Mouse (Mus musculus): ENCODE data around the gene Trim34a.
"Not testable (repeated sequence)": the region's sequence is repeated elsewhere in the genome, so short reads cannot be mapped to it uniquely, and the experiment has no call there.

Gene Trim34a

DNA sequence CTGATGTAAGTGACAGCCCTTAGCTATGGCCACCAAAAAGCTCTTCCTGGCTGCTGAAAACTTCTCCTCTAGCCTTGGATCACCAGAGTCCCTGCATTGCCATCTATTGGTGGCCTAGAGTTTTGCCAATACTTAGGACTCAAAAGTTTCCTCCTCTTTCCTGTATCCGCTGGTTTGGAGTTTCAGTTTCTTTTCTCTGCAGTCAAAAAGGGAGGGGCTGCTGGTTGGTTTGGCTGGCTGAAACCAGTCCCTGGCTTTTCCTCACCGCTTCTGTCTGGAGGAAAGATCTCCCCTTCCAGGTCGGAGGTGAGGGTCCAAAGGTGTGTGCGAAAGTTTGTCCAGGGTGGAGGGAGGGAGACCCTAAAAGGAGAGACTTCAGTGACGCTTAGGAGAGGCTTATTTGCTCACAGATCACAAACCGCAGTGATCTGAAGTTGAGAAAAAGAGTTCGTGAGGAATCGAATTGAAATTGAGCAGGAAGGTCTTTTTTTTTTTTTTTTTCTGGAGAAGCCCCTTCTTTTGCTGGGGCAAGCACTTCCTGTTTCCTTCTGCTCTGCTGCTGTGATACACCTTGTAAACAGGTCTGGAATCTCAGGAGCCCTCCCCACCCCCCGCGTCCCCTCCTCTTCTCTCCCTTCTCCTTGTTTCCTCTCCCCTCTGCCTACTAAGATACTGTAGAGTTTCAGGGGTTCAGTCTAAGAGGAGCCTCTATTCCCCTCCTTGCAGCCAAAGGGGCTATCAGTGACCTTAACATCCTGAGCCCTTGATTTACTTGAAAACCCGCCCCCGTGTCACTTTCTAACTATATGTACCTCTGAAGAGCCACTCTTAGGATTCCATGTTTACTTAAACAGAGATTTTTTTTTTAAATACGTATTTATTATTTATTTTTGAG, at the start of gene Trim34a:
TSS of gene Trim34a (plus strand) at position 171 of the 895 bp plus-strand sequence.
- peak; percentile 17 for DNase-seq

DNA sequence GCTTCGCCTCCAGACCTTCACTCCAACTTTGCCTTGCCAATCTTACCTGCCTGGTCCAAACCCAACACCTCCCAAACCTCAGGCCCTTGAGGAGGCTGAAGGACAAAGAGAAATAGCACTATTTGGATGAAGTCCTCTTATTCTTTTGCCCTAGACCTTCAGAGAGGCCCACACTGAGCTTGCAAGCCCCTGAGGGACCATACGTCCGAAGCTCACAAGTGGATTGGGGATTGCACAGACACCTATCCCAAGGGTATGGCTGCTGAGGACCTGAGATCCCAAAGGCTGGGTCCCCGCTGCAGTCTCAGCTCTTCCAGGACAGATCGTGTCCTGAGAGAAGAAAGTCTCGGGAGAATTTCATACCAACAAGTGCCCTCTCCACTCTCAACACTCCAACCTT, 48.4 kb upstream of the Trim34a start, which contains the start of gene Olfr649:
TSS of gene Olfr649 (minus strand) at position 101 of the 400 bp plus-strand sequence.
- DNase-seq, result no peak

DNA sequence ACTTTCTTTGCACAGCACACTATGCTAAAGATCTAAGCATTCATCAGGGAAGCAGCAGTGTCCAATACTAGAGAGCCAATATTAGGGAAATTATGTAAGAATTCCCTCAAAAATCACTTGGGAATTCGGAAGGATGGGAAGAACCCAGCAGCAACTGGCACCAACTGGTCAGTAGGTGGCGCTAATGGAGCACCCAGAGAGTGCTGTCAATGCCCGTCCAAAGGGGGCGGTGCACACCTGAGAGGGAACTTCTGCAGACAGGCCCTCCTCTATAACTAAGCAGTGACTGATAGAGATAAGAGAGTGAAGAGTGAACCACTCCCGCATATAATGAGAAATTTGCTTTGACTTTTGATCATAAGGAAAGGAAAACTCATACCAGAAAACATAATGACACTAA, 44.4 kb upstream of the Trim34a start:
- DNase-seq, result peak; percentile 25

DNA sequence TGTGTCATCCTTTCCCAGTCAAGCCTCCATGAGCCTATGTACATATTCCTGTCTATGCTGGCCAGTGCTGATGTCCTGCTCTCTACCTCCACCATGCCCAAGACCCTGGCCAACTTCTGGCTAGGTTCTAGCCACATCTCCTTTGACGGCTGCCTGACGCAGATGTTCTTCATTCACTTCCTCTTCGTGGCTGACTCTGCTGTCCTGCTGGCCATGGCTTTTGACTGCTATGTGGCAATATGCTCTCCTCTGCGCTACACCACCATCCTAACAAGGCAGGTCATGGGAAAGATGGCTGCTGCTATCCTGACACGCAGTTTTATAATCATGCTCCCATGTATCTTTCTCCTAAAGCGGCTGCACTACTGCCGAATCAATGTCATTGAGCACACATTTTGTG, 38.1 kb upstream of the Trim34a start:
- no peak for DNase-seq

DNA sequence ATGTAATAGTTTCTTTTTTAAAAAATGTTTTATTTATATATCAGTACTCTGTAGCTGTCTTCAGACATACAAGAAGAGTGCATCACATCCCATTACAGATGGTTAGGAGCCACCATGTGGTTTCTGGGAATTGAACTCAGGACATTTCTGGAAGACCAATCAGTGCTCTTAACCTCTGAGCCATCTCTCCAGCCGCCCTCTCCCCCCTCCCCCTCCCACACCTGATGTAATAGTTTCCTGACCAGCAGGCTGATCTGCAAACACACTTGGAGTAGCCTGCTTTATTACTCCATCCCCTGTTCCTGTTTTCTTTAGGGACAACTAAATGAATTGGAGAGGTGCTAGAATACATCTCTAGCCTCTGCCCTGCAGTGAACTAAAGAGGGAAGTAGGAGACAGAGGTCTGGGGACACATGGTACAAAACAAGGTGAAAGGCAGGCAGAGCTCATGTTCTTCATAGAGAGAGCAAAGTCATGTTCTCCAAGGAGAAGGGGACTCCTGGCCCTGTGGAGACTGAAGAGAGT, 28.2 kb upstream of the Trim34a start:
- no peak for DNase-seq

DNA sequence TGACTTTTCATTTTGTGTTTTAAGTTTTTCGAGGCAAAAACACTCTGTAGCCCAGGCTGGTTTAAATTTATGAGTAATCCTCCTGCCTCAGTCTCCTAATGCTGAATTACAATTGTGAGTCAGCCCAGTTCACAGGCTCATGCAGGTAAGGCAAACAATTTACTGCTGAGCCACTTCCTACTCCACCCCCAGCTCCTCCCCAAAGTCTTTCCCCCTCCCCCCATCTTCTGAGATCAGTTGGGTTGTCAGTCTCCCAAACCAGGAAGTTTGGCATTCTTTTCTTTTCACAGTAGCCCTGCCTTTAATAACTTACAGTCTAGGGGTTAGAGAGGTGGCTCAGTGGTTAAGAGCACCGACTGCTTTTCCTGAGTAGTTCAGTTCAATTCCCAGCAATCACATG, 26.4 kb upstream of the Trim34a start:
- no peak for DNase-seq

DNA sequence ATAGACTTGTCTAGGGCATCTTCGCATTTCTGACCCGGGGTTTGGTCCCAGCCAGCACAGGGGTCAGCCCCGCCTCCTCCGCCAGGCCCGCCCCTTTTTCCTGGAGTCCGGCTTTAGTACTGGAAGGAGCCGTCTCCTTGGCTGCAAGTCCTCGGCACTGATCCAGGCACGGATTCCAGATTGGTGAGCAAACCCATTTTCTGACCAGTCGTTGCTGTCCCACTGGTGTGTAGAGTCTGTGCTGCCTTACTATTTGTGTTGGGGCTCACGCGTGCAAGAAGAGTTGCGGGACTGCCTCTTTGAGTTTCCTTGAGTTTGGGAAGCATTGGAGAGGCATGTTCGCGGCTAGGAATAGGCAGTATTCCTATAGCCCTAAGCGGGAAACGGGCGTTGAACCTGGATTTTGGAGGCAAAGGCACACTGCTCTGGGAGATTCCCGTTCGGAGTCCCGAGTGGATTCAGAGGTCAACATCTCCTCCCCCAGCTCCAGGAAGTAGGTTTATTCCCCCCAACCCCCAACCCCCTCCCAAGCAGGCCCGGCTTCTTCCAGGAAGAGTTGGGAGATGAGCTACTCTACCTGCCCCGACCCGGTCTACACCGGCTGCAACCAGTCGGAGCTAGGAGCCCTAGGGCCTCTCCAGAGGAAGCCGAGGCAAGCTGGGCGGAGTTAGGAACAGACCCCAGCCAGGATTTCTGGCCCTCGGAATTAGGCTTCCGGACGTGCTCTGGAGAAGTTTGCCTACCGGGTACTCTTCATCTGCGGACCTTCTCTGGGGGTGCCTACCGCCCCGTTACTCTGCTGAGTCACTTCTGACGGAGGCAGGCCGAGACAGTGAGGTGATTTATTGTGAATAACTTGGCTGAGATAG, 25.3 kb upstream of the Trim34a start, which contains the start of gene Trim6:
TSS of gene Trim6 (plus strand) at position 93 of the 869 bp plus-strand sequence.
- peak; percentile 3 for DNase-seq

DNA sequence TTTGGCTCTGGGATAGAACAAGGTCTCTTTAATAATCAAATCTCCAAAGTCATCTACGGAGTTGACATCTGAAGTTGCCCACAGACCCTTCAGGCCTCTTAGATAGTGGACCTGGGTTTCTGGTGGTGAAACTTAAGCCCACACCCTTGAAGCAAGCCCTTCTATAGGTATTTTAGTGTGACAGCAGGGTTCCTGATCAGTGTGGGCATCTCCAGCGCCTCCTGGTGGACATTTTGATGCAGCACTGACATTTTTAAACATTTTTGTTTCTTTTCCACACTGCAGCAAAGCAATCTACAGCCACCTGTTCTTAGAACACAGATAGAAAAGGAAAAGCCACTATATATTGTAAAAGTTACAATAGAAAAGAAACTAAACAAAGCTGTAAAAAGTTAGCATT, 13.1 kb upstream of the Trim34a start:
- DNase-seq, result no peak

DNA sequence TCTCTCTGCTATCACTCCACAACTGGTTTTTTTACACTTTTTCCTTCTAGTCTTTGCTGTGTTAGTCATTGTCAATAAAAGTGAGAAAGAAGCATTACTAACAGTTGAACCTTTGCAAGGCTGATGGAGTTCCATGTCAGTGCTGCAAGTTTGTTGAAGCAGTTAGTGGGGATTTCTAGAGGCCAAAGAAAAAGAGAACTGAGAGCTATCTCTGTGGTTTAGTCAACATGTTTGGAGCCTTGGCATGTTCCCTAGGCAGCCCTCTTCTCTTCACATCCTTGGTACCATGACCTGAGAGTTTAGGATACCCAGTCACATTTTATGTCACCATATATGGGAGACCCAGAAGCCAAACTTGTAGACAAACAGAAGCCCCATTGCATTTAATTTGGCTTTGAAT, 3.4 kb upstream of the Trim34a start:
- DNase-seq, result no peak

DNA sequence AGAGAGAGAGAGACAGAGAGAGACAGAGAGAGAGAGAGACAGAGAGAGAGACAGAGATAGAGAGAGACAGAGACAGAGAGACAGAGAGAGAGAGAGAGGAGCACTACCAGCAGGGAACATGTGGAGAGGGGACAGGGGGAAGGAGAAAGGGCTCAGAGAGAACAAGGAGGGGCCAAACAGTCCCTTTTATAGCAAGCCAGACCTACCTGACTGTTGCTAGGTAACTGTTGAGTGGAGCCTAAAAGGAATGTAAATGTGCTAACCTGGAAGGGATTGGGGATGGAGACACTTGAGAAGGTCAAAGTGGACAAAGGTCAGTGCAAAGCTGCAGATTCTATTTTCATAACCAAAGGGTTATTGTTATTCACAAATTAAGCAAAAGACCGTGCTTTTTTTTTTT, 641 bp upstream of the Trim34a start:
- DNase-seq, result no peak

DNA sequence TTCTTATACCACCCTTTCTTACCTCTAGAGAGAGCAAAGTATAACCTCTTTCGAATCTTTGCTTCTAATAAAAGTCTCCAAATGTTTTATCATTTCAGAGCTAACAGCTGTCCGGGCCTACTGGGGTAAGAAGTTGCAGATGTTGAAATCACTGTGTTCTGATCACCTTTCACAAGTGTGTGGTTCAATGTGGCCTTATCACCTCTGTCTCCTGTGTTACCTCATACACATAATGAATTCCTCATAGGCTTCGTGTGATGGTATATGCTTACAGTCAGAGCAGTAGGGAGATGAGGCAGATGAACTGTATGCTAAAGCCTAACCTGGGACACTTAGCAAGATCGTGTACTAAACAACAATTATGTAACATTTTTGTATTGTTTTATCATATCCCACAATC, 16.1 kb downstream of the Trim34a start:
- DNase-seq, result not testable (repeated sequence)

DNA sequence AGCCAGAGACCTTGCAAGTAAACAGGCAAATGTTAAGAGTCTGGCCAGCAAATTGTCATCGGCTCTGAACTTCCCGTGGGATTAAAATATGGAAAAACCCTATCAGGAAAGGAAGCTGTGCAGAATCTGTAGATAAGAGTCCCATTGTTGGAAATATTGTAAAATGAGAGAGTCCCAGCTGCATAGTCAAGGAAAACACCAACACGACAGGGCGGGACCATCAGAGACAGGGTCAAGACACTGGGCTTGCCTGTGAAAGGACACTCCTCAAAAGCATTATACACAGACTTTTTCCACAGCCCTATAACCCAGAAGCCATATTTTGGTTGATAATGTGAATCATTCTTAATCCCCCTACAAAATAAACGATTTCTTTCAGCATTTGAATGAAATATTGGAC, 21.1 kb downstream of the Trim34a start:
- not testable (repeated sequence) for DNase-seq

DNA sequence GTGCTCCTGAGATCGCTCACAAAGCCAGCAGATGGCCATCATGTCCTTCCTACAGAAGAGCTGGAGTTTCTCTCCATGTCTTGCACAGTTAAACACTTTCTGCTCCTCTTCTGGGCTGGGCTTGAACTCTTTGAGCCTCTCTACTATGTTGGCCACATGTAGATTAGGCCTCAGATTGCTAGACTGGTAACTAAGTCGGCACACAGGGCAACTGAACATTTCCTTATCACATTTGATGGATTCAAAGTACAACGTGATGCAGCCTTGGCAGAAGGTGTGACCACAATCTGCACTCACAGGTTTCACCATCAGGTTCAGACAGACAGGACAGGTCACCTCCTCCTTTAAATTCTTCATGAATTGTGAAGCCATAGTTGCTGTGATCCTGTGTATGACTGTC, 35.1 kb downstream of the Trim34a start:
- DNase-seq, result not testable (repeated sequence)

DNA sequence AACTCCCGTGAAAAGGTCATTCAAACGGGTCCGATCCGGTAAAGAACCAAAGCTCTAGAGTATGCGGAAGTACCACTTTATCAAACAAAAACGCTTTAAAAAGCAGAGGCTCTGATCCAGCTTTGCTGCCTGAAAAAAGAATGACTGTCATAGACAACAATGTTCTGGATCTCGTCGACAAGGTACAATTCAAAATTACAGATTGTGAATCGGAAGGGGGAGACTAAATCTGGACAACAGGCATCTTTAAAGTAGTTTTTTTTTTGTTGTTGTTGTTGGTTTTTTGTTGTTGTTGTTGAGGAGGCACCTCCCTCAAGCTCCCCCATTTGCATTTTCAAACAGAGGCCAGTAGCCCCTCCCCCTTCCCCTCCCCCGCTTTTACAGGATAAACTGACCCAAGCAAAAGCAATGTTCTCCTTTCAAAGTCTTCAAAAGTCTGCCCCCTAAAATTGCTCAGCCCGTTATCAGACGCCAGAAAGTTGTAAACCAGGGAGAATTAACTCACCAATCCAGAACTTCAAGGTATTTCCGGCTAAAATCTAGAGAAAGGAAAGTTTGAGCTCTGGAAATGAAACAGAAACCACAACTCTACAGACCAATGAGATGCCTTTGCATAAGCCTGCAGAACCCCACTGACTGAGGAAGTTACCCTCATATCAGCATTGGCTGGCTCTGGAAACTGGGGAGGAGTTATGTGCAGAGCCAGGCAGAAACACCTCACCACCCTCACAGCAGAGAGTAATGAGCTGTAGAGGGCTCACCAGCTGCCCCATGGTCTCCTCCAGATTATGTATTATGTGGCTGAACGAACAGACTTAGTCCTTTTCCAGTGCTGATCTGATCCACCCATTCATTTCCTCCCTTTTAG, 43.6 kb downstream of the Trim34a start, which contains the start of gene Trim5:
TSS of gene Trim5 (minus strand) at position 519 of the 868 bp plus-strand sequence.
- DNase-seq, result not testable (repeated sequence)

DNA sequence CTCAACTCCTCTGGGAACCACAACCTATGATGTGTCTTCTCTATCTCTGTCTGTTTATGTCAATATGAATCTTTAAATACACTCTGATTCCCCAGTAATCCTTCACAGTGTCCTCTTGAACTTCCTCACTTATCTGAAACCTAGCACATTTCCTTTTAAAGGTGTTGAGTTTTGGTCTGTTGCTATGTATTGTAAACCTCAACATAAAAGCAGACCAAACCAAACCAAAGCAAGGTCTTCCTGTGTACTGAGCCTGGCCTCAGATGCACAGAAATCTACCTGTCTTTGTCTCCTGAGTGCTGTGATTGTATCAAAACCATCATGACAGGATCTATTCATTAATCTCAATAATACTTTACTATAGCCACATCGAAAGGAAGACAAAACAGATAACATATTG, 46.4 kb downstream of the Trim34a start:
- no peak for DNase-seq

DNA sequence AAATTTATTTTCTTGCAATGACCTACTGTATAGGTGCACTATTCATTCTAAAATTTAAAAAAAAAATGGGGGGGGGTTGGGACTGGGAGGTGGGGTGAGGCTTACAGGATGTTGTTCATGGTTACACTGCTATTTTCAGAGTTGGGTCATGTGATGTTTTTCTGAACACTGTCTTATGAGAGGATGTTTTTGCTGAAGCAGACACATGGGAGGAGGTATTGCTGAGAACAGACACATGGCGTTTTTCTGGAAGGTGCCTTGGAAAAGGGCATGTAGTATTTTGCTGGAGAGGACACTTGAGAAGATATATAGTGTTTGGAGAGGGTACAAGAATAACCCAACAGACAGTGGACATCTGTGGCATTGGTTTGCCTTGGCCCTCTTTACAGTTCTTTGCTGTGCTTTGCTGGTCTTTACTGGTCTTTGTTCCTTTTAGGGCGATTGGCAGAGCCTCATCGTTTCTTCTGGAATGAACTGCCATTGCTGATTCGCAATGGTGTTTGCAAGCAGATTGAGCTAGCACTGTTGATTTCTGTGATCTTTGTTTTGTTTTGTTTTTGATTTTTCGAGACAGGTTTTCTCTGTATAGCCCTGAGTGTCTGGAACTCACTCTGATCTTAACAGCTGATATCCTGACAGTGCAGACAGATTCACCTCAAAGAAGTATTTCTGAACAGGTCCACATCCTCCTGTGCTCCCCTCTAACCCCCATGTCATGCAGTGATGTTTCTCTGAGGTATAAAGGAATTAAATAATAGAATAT, 47.6 kb downstream of the Trim34a start:
- no peak for DNase-seq

Measured in right cerebral cortex, adult 18-20 months (tissue).